Mouse (Mus musculus): ENCODE results near the gene Dgki. TPM values are rescaled to one million over a fixed set of nuclear protein-coding genes. Genes with fewer than 3 reads are reported as not detected.

The Dgki gene
- polyA plus RNA-seq (2015; fragmentation: Nextera tagmentation; extraction: Ambion mirVana) = 0.92 and 0.99 TPM in 2 replicates

- WGBS = under 1% methylated on average over 57 of the region's 65 CpGs
- H3K36me3 ChIP-seq = no peaks in the 10 kb centered on the region
- H3K27ac ChIP-seq = no peak within 1 kb of the TSS
- H3K4me3 ChIP-seq = peak within 1 kb of the TSS; percentile 56
- peak within 1 kb of the TSS; percentile 98 for H3K4me2 ChIP-seq
- H3K27me3 ChIP-seq = peaks cover 49% of the 10 kb centered on the region
- no peaks in the 10 kb centered on the region for H3K9me3 ChIP-seq
- H3K9ac ChIP-seq = peak within 1 kb of the TSS; percentile 37; the same call in 1 of the 2 replicates
- peaks cover 15% of the 10 kb centered on the region for H3K4me1 ChIP-seq
- ATAC-seq (ENCODE audit: insufficient number of reproducible peaks, low FRiP score, low TSS enrichment, low read depth) = 0 out of 2 replicates have a peak, but pooled peaks have one; percentile 44
Measured at GRCm38 (mm10) chr6:37299562-37300390, at the start of gene Dgki. Gene Dgki, minus strand, starts transcription at chr6:37300184.

DNA sequence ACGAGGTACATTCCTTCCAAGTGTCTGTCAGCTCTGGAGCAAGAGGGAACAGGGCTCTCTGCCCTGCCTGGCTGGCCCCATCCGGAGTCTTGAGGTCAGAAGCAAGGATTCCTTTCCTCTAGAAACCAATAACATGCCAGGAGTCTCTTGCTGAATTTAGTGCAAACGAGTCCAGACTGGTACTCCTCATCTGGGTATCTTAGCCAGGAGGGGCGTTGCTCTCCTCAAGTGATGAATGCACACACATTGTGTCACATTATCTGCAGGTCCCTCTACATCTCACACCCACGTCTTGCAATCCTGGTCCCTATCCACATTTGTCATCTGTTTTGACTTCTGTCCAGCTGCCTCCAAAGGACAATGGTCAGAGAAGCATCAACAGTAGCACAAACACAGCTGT is 47.6 kb upstream of the Dgki start:
- Histone ChIP-seq H3K9ac (no peak overlapping the region), H3K9me3 (no peaks in the 10 kb centered on the region), H3K4me1 (peaks cover 4% of the 10 kb centered on the region; the same call in 1 of the 2 replicates), H3K27me3 (no peaks in the 10 kb centered on the region), H3K4me3 (no peak overlapping the region), H3K4me2 (no peak overlapping the region), H3K27ac (no peak overlapping the region), H3K36me3 (peaks cover 58% of the 10 kb centered on the region)
- no peak for ATAC-seq (ENCODE audit: insufficient number of reproducible peaks, low FRiP score, low TSS enrichment, low read depth)
- WGBS = 61% methylated on average over 5 of the region's 5 CpGs

GRCm38 (mm10) chr6:37338055-37338454 is 38.1 kb upstream of the Dgki start:
- peaks cover 15% of the 10 kb centered on the region for H3K4me1 ChIP-seq
- WGBS = 83% methylated on average over 5 of the region's 5 CpGs
- H3K9ac ChIP-seq = no peak overlapping the region
- no peaks in the 10 kb centered on the region for H3K27me3 ChIP-seq
- no peak for ATAC-seq (ENCODE audit: insufficient number of reproducible peaks, low FRiP score, low TSS enrichment, low read depth)
- no peak overlapping the region for H3K27ac ChIP-seq
- no peak overlapping the region for H3K4me2 ChIP-seq
- no peak overlapping the region for H3K4me3 ChIP-seq
- no peaks in the 10 kb centered on the region for H3K9me3 ChIP-seq
- peaks cover 64% of the 10 kb centered on the region for H3K36me3 ChIP-seq

DNA sequence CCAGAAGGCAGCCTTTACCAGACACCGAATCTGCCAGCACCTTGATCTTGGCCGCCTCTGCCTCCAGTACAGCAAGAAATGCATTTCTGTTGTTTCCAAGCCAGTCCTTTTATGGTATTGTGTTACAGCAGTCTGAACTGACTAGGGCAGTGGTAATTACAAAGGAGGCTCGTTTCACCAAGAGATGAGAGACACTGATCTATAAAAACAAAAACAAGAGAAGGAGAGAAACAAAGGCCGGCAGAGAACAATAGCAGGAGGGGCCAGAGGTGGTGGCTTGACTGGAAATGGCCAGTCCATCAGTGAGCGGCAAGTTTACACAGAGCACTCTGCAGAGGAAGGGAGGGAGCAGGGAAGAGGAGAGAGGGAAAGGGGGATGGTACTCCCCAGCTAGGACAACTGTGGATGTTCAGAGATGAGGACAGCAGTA is 36.9 kb upstream of the Dgki start:
- Histone ChIP-seq H3K27ac (peak overlapping the region; percentile 33; the same call in 1 of the 2 replicates), H3K4me1 (peaks cover 24% of the 10 kb centered on the region)

DNA sequence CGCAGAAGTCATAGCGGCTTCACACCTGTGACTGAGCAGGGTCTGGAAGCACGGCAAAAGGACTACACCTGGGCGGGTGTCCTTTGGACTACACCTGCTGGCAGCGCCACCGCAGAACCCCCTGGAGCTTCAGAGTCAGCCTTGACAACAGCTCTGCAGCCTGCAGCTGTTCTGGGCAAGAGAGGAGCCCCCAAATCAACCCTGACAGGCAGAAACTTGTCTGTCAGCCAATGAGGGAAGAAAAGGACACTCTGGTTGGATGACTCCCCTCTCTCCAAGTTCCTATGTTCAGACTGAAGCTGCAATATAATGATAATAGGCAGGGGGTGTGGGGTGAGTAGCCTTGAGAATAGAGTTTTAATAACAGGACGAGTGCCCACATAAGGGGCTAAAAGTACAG is 36.4 kb upstream of the Dgki start:
- Histone ChIP-seq H3K27ac (peak overlapping the region; percentile 33; the same call in 1 of the 2 replicates), H3K4me2 (no peak overlapping the region), H3K4me3 (no peak overlapping the region), H3K9ac (no peak overlapping the region), H3K27me3 (no peaks in the 10 kb centered on the region), H3K36me3 (peaks cover 77% of the 10 kb centered on the region), H3K4me1 (peaks cover 27% of the 10 kb centered on the region), H3K9me3 (no peaks in the 10 kb centered on the region)
- ATAC-seq (ENCODE audit: insufficient number of reproducible peaks, low FRiP score, low TSS enrichment, low read depth) = no peak
- 67% methylated on average over 7 of the region's 7 CpGs for WGBS

More for the DNA sequence above, 36.9 kb upstream of the Dgki start:
- no peak overlapping the region for H3K9ac ChIP-seq
- no peaks in the 10 kb centered on the region for H3K27me3 ChIP-seq
- no peak for ATAC-seq (ENCODE audit: insufficient number of reproducible peaks, low FRiP score, low TSS enrichment, low read depth)
- H3K4me3 ChIP-seq = no peak overlapping the region
- peaks cover 75% of the 10 kb centered on the region for H3K36me3 ChIP-seq
- no peaks in the 10 kb centered on the region for H3K9me3 ChIP-seq
- H3K4me2 ChIP-seq = no peak overlapping the region
- 17% methylated on average over 5 of the region's 5 CpGs for WGBS

DNA sequence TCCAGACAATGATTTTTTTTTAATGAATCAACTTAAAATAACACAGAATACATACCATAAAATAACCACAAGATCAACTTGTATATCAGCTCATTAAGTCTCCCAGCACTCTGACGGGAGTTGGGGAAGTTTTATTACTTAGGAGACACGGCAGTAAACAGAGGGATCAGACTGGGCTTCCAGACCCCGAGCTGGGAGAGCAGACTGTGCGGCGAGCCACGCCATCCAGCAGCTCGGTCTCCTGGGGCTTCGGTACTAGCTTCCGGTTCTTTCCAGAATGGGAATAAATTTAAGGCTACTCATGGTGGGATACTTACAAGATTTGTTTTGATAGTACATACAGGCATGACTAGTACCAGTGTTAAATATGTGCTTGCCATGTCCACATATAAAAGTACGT is 32.9 kb upstream of the Dgki start:
- Histone ChIP-seq H3K9me3 (no peaks in the 10 kb centered on the region), H3K4me1 (peaks cover 52% of the 10 kb centered on the region), H3K36me3 (peaks cover 58% of the 10 kb centered on the region), H3K4me3 (no peak overlapping the region), H3K9ac (no peak overlapping the region), H3K27me3 (no peaks in the 10 kb centered on the region), H3K27ac (no peak overlapping the region), H3K4me2 (no peak overlapping the region)
- ATAC-seq (ENCODE audit: insufficient number of reproducible peaks, low FRiP score, low TSS enrichment, low read depth) = no peak
- 37% methylated on average over 10 of the region's 10 CpGs for WGBS

GRCm38 (mm10) chr6:37329901-37330864 is 30.2 kb upstream of the Dgki start:
- no peaks in the 10 kb centered on the region for H3K9me3 ChIP-seq
- peaks cover 38% of the 10 kb centered on the region for H3K36me3 ChIP-seq
- WGBS = 43% methylated on average over 5 of the region's 5 CpGs
- peak; percentile 31; the same call in 1 of the 2 replicates for ATAC-seq (ENCODE audit: insufficient number of reproducible peaks, low FRiP score, low TSS enrichment, low read depth)
- H3K4me3 ChIP-seq = no peak overlapping the region
- H3K4me2 ChIP-seq = no peak overlapping the region
- H3K27ac ChIP-seq = peak overlapping the region; percentile 47
- no peak overlapping the region for H3K9ac ChIP-seq
- no peaks in the 10 kb centered on the region for H3K27me3 ChIP-seq
- H3K4me1 ChIP-seq = peaks cover 53% of the 10 kb centered on the region

GRCm38 (mm10) chr6:37329376-37329775 is 29.4 kb upstream of the Dgki start:
- Histone ChIP-seq H3K27ac (no peak overlapping the region), H3K4me1 (peaks cover 53% of the 10 kb centered on the region), H3K9ac (no peak overlapping the region), H3K9me3 (no peaks in the 10 kb centered on the region), H3K4me3 (no peak overlapping the region), H3K4me2 (no peak overlapping the region), H3K36me3 (peaks cover 32% of the 10 kb centered on the region), H3K27me3 (no peaks in the 10 kb centered on the region)
- WGBS = 64% methylated on average over 3 of the region's 3 CpGs
- ATAC-seq (ENCODE audit: insufficient number of reproducible peaks, low FRiP score, low TSS enrichment, low read depth) = no peak

DNA sequence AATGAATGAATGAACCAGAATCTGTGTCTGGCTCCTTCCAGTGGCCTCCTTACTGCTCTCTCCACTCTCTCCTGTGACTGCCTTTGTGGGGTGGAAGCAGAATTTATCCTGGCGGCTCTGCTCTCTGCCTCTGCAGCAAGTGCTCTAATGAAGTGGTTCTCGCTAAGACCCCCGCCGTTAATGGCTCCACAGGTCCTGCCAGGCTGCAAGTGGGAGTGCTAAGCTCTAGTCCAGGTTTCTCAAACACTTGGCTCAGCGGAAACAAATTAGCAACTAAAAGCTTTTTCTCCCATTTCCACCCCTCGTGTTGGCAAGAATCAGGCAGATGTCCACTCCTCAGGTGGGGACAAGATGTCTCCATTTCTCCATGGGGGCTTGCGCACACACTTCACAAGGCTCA is 28.7 kb upstream of the Dgki start:
- ATAC-seq (ENCODE audit: insufficient number of reproducible peaks, low FRiP score, low TSS enrichment, low read depth) = no peak
- H3K27ac ChIP-seq = peak overlapping the region; percentile 27
- 33% methylated on average over 7 of the region's 7 CpGs for WGBS

GRCm38 (mm10) chr6:37327519-37327918 is 27.5 kb upstream of the Dgki start:
- Histone ChIP-seq H3K4me1 (peaks cover 47% of the 10 kb centered on the region), H3K27ac (peak overlapping the region; percentile 69), H3K9me3 (no peaks in the 10 kb centered on the region), H3K4me2 (no peak overlapping the region), H3K4me3 (no peak overlapping the region), H3K27me3 (no peaks in the 10 kb centered on the region), H3K36me3 (peaks cover 15% of the 10 kb centered on the region), H3K9ac (no peak overlapping the region; the same call in 1 of the 2 replicates)
- WGBS = 65% methylated on average over 6 of the region's 6 CpGs
- ATAC-seq (ENCODE audit: insufficient number of reproducible peaks, low FRiP score, low TSS enrichment, low read depth) = no peak

More for the DNA sequence above, 28.7 kb upstream of the Dgki start:
- no peak overlapping the region for H3K4me2 ChIP-seq
- H3K9ac ChIP-seq = no peak overlapping the region
- H3K4me1 ChIP-seq = peaks cover 53% of the 10 kb centered on the region
- H3K9me3 ChIP-seq = no peaks in the 10 kb centered on the region
- no peak overlapping the region for H3K4me3 ChIP-seq
- peaks cover 25% of the 10 kb centered on the region for H3K36me3 ChIP-seq
- no peaks in the 10 kb centered on the region for H3K27me3 ChIP-seq

DNA sequence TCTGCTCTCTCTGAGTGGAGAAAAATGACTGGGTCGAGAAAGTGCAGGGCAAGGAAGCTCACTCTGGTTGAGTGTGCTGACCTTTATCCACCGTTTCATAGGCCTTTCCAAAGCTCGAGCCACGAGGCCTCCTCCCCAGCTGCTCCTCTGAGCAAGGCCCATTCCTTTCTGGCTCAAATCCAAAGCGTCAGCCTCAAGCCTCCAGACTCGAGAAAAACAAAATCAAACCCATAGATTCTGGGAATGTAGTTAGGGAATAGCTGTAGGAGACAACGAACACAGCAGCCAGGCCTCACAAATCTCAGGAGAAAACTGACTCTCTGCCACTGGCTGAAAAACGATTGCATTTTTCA is 26.6 kb upstream of the Dgki start:
- Histone ChIP-seq H3K4me3 (no peak overlapping the region), H3K27ac (peak overlapping the region; percentile 80), H3K9me3 (no peaks in the 10 kb centered on the region), H3K4me2 (no peak overlapping the region), H3K27me3 (no peaks in the 10 kb centered on the region), H3K9ac (no peak overlapping the region), H3K4me1 (peaks cover 39% of the 10 kb centered on the region), H3K36me3 (peaks cover 5% of the 10 kb centered on the region)
- WGBS = 14% methylated on average over 8 of the region's 8 CpGs
- no peak for ATAC-seq (ENCODE audit: insufficient number of reproducible peaks, low FRiP score, low TSS enrichment, low read depth)

All from limb, embryonic 15.5 days (tissue).